Mouse (Mus musculus): ENCODE measurements around the gene Echs1. TPM values are rescaled to one million over a fixed set of nuclear protein-coding genes. Genes with fewer than 3 reads are reported as not detected.

The Echs1 gene
- polyA plus RNA-seq, 1 experiment from 2014 or later = 136 TPM

DNA sequence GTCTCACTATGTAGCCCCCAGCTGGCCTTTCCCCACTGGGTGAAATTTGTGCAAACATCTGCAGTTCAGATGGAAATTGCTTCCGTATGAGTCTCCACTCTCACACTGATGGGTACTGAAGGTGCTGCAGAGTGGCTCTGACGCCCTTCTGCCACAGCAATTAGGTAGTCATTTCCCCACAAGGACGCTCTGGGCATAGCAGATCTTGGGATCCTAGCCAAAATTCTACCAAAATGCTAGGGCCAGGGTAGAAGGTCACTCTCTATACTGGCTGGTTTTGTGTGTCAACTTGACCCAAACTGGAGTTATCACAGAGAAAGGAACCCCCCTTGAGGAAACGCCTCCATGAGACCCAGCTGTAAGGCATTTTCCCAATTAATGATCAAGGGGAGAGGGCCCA is 12.3 kb downstream of the Echs1 start:
- no peak overlapping the region for H3K9ac ChIP-seq
- peaks cover 13% of the 10 kb centered on the region for H3K4me1 ChIP-seq
- WGBS = 79% methylated on average over 4 of the region's 4 CpGs
- no peak overlapping the region for H3K4me2 ChIP-seq
- no peak overlapping the region for H3K4me3 ChIP-seq (replicated peaks)
- no peak overlapping the region for H3K27ac ChIP-seq
- no peaks in the 10 kb centered on the region for H3K27me3 ChIP-seq
- H3K36me3 ChIP-seq (replicated peaks) = peaks cover 32% of the 10 kb centered on the region
- ATAC-seq (ENCODE audit: low FRiP score) = no peak
- H3K9me3 ChIP-seq = no peaks in the 10 kb centered on the region

GRCm38 (mm10) chr7:140101993-140102860 is 14.0 kb downstream of the Echs1 start, which contains the start of gene Fuom:
TSS of gene Fuom (minus strand) at chr7:140102441.
- WGBS = 1% methylated on average over 30 of the region's 30 CpGs
- Histone ChIP-seq H3K9me3 (no peaks in the 10 kb centered on the region), H3K36me3 (replicated peaks) (peaks cover 15% of the 10 kb centered on the region), H3K27ac (no peak within 1 kb of the TSS), H3K27me3 (no peaks in the 10 kb centered on the region), H3K4me1 (peaks cover 13% of the 10 kb centered on the region), H3K4me3 (replicated peaks) (peak within 1 kb of the TSS; percentile 41), H3K4me2 (peak within 1 kb of the TSS; percentile 69), H3K9ac (peak within 1 kb of the TSS; percentile 60)
- peak; percentile 88 for ATAC-seq (ENCODE audit: low FRiP score)

DNA sequence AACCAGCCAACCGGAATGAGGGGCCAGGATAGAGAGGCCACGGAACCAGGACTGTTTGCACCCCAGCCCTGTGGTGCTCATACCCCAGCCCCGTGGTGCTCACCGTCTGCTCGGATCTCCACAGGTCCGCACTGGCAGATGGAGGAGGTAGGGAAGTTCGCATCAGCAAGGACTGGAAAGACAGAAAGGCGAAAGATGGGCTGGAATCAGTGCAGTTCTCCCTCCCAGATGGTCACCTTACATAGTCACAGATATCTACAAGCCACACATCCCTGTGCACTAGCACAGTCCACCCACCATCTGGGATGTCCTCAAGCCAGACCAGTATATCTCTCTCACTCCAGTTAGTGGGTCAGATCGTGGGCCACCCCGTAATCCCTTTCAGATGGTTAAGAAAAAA is 14.8 kb downstream of the Echs1 start:
- ATAC-seq (ENCODE audit: low FRiP score) = peak; percentile 34; the same call in 1 of the 2 replicates
- Histone ChIP-seq H3K36me3 (replicated peaks) (peaks cover 12% of the 10 kb centered on the region), H3K4me3 (replicated peaks) (peak overlapping the region; percentile 41), H3K4me1 (peaks cover 13% of the 10 kb centered on the region), H3K9ac (peak overlapping the region; percentile 60; the same call in 1 of the 2 replicates), H3K4me2 (peak overlapping the region; percentile 69), H3K27me3 (no peaks in the 10 kb centered on the region), H3K9me3 (no peaks in the 10 kb centered on the region), H3K27ac (no peak overlapping the region)
- WGBS = 76% methylated on average over 10 of the region's 10 CpGs

GRCm38 (mm10) chr7:140098466-140098865 is 17.8 kb downstream of the Echs1 start:
- WGBS = 100% methylated on average over 1 of the region's 1 CpGs
- no peaks in the 10 kb centered on the region for H3K36me3 ChIP-seq (replicated peaks)

DNA sequence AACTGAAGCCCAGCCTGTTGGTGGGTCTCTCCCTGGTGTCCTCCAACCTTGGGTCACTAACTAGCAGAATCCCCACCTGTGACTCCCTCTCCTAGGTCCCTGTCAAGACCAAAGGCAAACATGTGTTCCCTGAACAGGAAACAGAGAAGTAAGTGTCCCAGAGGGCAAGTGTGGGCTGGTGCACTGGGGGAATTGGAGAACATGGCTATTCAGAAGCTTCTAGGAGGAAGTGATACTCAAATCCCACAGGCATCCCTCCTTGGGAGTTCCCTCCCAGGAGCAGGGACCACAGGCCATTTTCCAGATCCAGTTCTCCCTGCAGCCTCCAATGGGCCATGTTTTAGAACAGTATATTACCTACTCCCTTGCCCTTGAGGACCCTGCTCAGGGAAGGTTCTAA is 20.2 kb downstream of the Echs1 start:
- Histone ChIP-seq H3K36me3 (replicated peaks) (no peaks in the 10 kb centered on the region), H3K4me1 (no peaks in the 10 kb centered on the region), H3K4me3 (replicated peaks) (no peak overlapping the region), H3K27me3 (no peaks in the 10 kb centered on the region), H3K27ac (no peak overlapping the region), H3K9ac (no peak overlapping the region), H3K4me2 (no peak overlapping the region), H3K9me3 (no peaks in the 10 kb centered on the region)
- ATAC-seq (ENCODE audit: low FRiP score) = no peak

More at GRCm38 (mm10) chr7:140098466-140098865, 17.8 kb downstream of the Echs1 start:
- no peak overlapping the region for H3K9ac ChIP-seq
- no peak for ATAC-seq (ENCODE audit: low FRiP score)
- H3K27me3 ChIP-seq = no peaks in the 10 kb centered on the region
- no peak overlapping the region for H3K27ac ChIP-seq
- H3K4me2 ChIP-seq = no peak overlapping the region
- H3K4me1 ChIP-seq = peaks cover 13% of the 10 kb centered on the region
- H3K4me3 ChIP-seq (replicated peaks) = no peak overlapping the region
- no peaks in the 10 kb centered on the region for H3K9me3 ChIP-seq

DNA sequence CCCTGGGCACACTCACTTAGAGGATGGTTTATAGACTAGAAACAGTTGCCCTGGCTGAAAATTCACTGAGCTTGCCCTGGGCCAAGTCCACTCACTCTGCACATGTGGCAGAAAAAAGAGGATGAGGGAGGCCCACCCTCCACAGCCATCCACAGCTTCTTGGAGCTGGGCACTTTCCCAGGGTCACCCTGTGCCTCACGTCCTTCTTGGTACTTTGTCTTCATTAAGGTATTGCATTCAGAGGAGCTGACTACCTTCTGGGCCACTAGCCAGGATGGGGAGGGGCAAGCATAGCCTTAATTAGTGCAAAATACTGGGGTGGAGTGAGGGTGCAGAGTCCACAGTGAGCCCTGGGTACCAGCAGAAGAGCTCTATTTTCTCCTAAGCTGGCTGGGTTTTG is 20.7 kb downstream of the Echs1 start:
- H3K4me1 ChIP-seq = no peaks in the 10 kb centered on the region
- no peak for ATAC-seq (ENCODE audit: low FRiP score)
- WGBS = 34% methylated on average over 1 of the region's 1 CpGs
- H3K4me2 ChIP-seq = no peak overlapping the region
- H3K27ac ChIP-seq = no peak overlapping the region
- no peaks in the 10 kb centered on the region for H3K27me3 ChIP-seq
- no peak overlapping the region for H3K9ac ChIP-seq
- H3K9me3 ChIP-seq = no peaks in the 10 kb centered on the region
- H3K36me3 ChIP-seq (replicated peaks) = no peaks in the 10 kb centered on the region
- H3K4me3 ChIP-seq (replicated peaks) = no peak overlapping the region

DNA sequence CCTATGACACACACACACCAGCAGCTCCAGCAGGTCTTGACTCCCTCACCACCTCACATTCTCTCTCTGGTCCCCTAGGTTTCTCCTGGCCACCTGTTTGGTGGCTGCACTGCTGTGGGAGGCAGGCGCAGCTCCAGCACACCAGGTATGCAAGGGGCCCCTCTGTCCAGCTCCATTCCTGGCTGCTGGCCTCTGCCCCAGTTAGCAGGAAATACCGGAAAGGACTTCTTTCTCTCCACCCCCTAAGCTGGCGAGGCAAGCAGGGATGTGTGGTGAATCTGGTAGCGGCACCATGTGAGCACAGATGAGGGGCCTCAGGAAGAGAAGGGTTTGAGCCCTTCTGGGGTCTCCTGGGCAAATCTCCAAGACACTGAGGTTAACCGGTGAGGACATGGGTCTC is 21.3 kb downstream of the Echs1 start:
- ATAC-seq (ENCODE audit: low FRiP score) = no peak
- no peak overlapping the region for H3K4me3 ChIP-seq (replicated peaks)
- no peaks in the 10 kb centered on the region for H3K36me3 ChIP-seq (replicated peaks)
- no peak overlapping the region for H3K9ac ChIP-seq
- H3K27ac ChIP-seq = no peak overlapping the region
- no peaks in the 10 kb centered on the region for H3K4me1 ChIP-seq
- H3K27me3 ChIP-seq = no peaks in the 10 kb centered on the region
- no peak overlapping the region for H3K4me2 ChIP-seq
- no peaks in the 10 kb centered on the region for H3K9me3 ChIP-seq
- WGBS = 76% methylated on average over 5 of the region's 5 CpGs

DNA sequence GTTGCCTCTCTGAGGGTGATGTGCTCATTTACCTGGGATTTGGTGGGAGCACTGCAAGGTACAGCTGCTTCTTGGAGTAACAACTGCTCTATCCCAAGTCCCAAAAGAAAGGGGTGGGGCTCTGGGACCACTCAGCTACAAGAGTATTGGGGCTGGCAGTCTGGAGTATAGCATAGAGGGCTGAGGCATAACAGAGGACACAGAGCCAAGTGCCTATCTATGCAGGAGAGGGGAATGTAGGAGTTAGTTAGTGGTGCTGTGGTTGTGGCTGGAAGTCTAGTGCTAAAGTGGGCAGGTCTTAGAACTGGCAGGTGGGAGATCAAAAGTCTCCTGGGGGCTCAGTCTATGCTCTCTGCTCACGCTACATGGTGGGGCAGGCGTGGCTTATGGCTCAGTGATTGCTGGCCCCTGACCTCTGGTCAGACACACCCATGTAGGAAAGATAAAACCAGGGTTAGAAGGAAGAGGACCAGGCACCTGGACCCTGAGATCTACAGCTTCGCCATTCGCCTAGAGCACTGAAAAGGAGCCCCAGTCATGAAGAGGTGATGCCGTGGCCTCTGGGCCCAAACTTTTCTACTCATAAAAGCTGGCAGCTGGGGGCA is 23.2 kb downstream of the Echs1 start, which contains the start of gene Prap1:
TSS of gene Prap1 (plus strand) at position 472 of the 605 bp plus-strand sequence.
- no peaks in the 10 kb centered on the region for H3K9me3 ChIP-seq
- WGBS = 75% methylated on average over 5 of the region's 5 CpGs

DNA sequence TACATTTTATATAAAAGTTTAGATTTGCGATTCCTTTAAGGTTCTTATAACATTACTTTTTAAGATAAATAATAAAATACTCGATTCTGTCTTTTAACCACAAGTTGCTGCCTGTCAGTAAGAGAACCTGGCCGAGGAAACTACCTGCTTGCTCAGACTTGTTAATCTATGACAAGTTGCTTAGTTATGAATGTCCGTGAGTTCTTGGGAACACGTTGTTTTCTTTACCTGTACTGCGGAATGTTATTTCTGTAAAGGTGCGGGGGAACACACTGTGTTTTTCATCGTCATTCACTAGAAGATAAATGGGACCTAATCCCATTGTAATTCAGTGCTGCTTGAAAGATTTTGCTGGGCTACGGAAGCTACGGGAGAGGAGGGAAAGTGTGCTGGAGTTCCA is 25.7 kb downstream of the Echs1 start:
- no peak overlapping the region for H3K4me3 ChIP-seq (replicated peaks)
- no peak overlapping the region for H3K4me2 ChIP-seq
- ATAC-seq (ENCODE audit: low FRiP score) = no peak
- WGBS = 69% methylated on average over 10 of the region's 10 CpGs
- H3K36me3 ChIP-seq (replicated peaks) = no peaks in the 10 kb centered on the region
- H3K4me1 ChIP-seq = no peaks in the 10 kb centered on the region
- no peaks in the 10 kb centered on the region for H3K9me3 ChIP-seq
- H3K27ac ChIP-seq = no peak overlapping the region
- no peaks in the 10 kb centered on the region for H3K27me3 ChIP-seq
- no peak overlapping the region for H3K9ac ChIP-seq

More for the DNA sequence above, 23.2 kb downstream of the Echs1 start, which contains the start of gene Prap1:
- Histone ChIP-seq H3K36me3 (replicated peaks) (no peaks in the 10 kb centered on the region), H3K9ac (no peak within 1 kb of the TSS), H3K4me1 (no peaks in the 10 kb centered on the region), H3K4me3 (replicated peaks) (no peak within 1 kb of the TSS), H3K27ac (no peak within 1 kb of the TSS), H3K27me3 (no peaks in the 10 kb centered on the region), H3K4me2 (no peak within 1 kb of the TSS)
- ATAC-seq (ENCODE audit: low FRiP score) = no peak

DNA sequence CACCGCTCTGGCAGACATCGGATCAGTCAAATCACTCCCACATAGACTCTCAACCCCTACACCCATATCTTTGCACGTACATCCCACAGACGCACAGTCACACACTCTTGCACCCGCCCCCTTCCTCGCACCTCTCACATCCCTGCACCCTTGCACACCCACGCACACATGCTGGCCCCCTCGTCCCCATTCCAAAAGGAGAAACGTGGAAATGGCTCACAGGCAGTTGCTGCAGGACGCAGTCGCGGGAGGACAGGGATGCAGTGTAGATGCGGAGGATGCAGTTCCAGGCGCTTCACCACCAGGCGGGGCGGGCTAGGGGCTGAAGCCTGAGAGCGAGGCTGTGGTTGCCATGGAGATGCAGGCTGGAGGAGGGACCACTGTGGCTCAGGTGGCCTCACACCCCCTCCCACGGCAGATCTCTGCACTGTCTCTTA is 34.0 kb downstream of the Echs1 start, which contains the start of gene Caly:
TSS of gene Caly (minus strand) at position 307 of the 437 bp plus-strand sequence.
- H3K27me3 ChIP-seq = peaks cover 52% of the 10 kb centered on the region

DNA sequence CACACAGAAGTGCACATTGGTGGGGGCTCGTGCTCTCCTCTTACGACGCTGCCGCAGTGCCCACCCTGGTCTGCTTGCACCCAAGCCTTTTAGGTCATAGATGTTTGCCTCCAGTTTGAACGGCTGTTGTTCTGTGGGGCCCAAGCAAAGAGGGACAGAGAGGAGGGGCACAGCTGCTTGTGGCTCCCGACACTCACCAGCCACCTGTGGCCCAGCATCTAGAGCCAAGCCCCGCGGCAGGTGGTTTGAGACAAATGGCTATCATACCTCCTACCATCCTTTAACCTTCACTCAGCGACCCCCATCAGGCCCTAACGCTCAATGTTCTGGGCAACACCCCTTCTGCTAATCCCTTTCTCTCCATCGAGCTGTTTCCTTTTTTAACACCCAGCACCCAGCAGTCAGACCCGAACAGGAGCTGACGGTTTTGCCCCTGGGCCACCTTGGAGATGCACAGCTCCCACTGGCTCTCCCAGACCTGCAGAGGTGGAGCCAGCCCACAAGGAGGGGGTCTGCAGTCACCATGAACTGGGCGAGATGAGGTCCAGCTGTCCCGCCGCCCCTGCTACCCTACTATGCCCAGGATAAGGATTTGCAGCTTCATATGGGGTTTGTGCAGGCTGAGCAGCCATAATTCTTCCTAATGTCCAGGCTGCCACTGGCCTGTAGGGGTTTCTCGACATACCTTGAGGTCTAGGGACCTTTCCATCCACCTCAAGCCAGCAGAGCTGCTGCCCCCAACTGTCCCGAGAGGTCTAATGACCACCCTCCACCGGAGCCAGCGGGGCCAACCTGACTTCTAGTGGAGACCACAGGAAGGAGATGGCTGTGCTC is 34.7 kb downstream of the Echs1 start:
- Histone ChIP-seq H3K27me3 (peaks cover 55% of the 10 kb centered on the region), H3K4me1 (peaks cover 33% of the 10 kb centered on the region), H3K36me3 (replicated peaks) (no peaks in the 10 kb centered on the region), H3K4me2 (peak overlapping the region; percentile 57), H3K4me3 (replicated peaks) (peak overlapping the region; percentile 40), H3K9me3 (no peaks in the 10 kb centered on the region), H3K27ac (peak overlapping the region; percentile 77), H3K9ac (peak overlapping the region; percentile 52)
- 10% methylated on average over 20 of the region's 20 CpGs for WGBS
- peak; percentile 12; the same call in 1 of the 2 replicates for ATAC-seq (ENCODE audit: low FRiP score)

More for the DNA sequence above, 34.0 kb downstream of the Echs1 start, which contains the start of gene Caly:
- peak within 1 kb of the TSS; percentile 40 for H3K4me3 ChIP-seq (replicated peaks)
- no peaks in the 10 kb centered on the region for H3K36me3 ChIP-seq (replicated peaks)
- H3K4me2 ChIP-seq = peak within 1 kb of the TSS; percentile 57
- peaks cover 33% of the 10 kb centered on the region for H3K4me1 ChIP-seq
- ATAC-seq (ENCODE audit: low FRiP score) = peak; percentile 83
- H3K27ac ChIP-seq = peak within 1 kb of the TSS; percentile 77
- peak within 1 kb of the TSS; percentile 52 for H3K9ac ChIP-seq
- H3K9me3 ChIP-seq = no peaks in the 10 kb centered on the region
- WGBS = 5% methylated on average over 18 of the region's 18 CpGs

All from forebrain, embryonic 12.5 days (tissue).